Mouse (Mus musculus) MEL (cell line): ENCODE measurements around the gene 4933405L10Rik.

Source experiments
- CTCF ChIP-seq, 3 experiments: IDR thresholded peaks in 2 of 3; conservative IDR thresholded peaks in 1 of 3; 2 replicates each; pipeline ENCODE4 v1.5.1; 2011 to 2012; ENCODE audit warnings: low read length in 3 of 3, low read depth in 2 of 3, mild to moderate bottlenecking in 2 of 3, improper control_type of control experiment in 1 of 3, inconsistent platforms in 1 of 3, mixed read lengths in 1 of 3, moderate library complexity in 1 of 3; ENCODE audit not compliant: control insufficient read depth in 1 of 3, insufficient read depth in 1 of 3, poor library complexity in 1 of 3, severe bottlenecking in 1 of 3
- EP300 ChIP-seq, 2 experiments: IDR thresholded peaks; 2 replicates each; pipeline ENCODE4 v1.6.1; 2011; ENCODE audit warnings: improper control_type of control experiment in 2 of 2, low read length in 2 of 2, low read depth in 1 of 2, mild to moderate bottlenecking in 1 of 2
- GATA1 ChIP-seq: IDR thresholded peaks from 2 replicates; pipeline ENCODE4 v1.6.1; 2011; ENCODE audit warnings: low read depth, low read length, improper control_type of control experiment
- MAX ChIP-seq: IDR thresholded peaks from 2 replicates; pipeline ENCODE4 v1.6.1; 2011; ENCODE audit warnings: low read length, improper control_type of control experiment
- MAZ ChIP-seq: IDR thresholded peaks from 2 replicates; pipeline ENCODE4 v1.6.1; 2012; ENCODE audit warnings: low read depth, mild to moderate bottlenecking, inconsistent platforms, low read length, improper control_type of control experiment
- POLR2A ChIP-seq, 2 experiments: IDR thresholded peaks; 2 replicates each; pipeline ENCODE4 v1.6.1; 2011 to 2012; ENCODE audit warnings: low read length in 2 of 2, mild to moderate bottlenecking in 2 of 2, control low read depth in 1 of 2, improper control_type of control experiment in 1 of 2, low read depth in 1 of 2, moderate library complexity in 1 of 2; ENCODE audit not compliant: control insufficient read depth in 1 of 2, insufficient read depth in 1 of 2, poor library complexity in 1 of 2
- POLR2AphosphoS2 ChIP-seq: IDR thresholded peaks from 2 replicates; pipeline ENCODE4 v1.6.1; 2011; ENCODE audit warnings: low read length, improper control_type of control experiment
- RAD21 ChIP-seq: IDR thresholded peaks from 2 replicates; pipeline ENCODE4 v1.6.1; 2011; ENCODE audit warnings: mild to moderate bottlenecking, low read depth, low read length, improper control_type of control experiment
- TAL1 ChIP-seq: IDR thresholded peaks from 2 replicates; pipeline ENCODE4 v1.6.1; 2012; ENCODE audit warnings: mild to moderate bottlenecking, inconsistent platforms, low read length, moderate library complexity, mixed read lengths
- TBP ChIP-seq: IDR thresholded peaks from 2 replicates; pipeline ENCODE4 v1.8.0; 2011; ENCODE audit warnings: low read depth, low read length, improper control_type of control experiment
- ZC3H11A ChIP-seq: IDR thresholded peaks from 2 replicates; pipeline ENCODE4 v1.6.1; 2012; ENCODE audit warnings: low read depth, mild to moderate bottlenecking, inconsistent platforms, low read length, improper control_type of control experiment
- ZNF384 ChIP-seq: IDR thresholded peaks from 2 replicates; pipeline ENCODE4 v1.6.1; 2012; ENCODE audit warnings: low read depth, mild to moderate bottlenecking, inconsistent platforms, low read length, improper control_type of control experiment

- TF ChIP-seq RAD21 = no peak
- no peak for TF ChIP-seq TAL1
- TF ChIP-seq POLR2AphosphoS2 = no peak
- TF ChIP-seq GATA1 = no peak
- no peak; a peak in 1 of 6 replicates for TF ChIP-seq CTCF (IDR thresholded peaks at IDR 0.05 in 2 of 3, conservative IDR thresholded peaks at IDR 0.05 in 1 of 3; ENCODE audit: control insufficient read depth in 1 of 3, insufficient read depth in 1 of 3, low read depth in 2 of 3, low read length in 3 of 3, poor library complexity in 1 of 3, severe bottlenecking in 1 of 3)
- TF ChIP-seq POLR2A (IDR thresholded peaks at IDR 0.05; ENCODE audit: control insufficient read depth in 1 of 2, insufficient read depth in 1 of 2, low read depth in 1 of 2, low read length in 2 of 2, poor library complexity in 1 of 2) = no peak
- no peak for TF ChIP-seq TBP
- TF ChIP-seq MAX = no peak
- TF ChIP-seq ZNF384 = no peak
- no peak for TF ChIP-seq EP300 (IDR thresholded peaks at IDR 0.05; ENCODE audit: low read depth in 1 of 2, low read length in 2 of 2)
- TF ChIP-seq MAZ = no peak
- TF ChIP-seq ZC3H11A = no peak
Measured at GRCm38 (mm10) chr8:105716302-105716945, 9.0 kb downstream of the 4933405L10Rik start.
